Mouse (Mus musculus): ENCODE measurements around the gene Acp1.
A peak's percentile ranks its signal among the peaks of the same experiment; 100 is the strongest.

Gene Acp1

GRCm38 (mm10) chr12:30864347-30864746 is 47.0 kb downstream of the Acp1 start:
- peak; percentile 8 for DNase-seq (ENCODE audit: low spot score)

GRCm38 (mm10) chr12:30856172-30856571 is 55.2 kb downstream of the Acp1 start:
- no peak for DNase-seq (ENCODE audit: low spot score)

GRCm38 (mm10) chr12:30855442-30856159 is 55.8 kb downstream of the Acp1 start:
- no peak for DNase-seq (ENCODE audit: low spot score)

GRCm38 (mm10) chr12:30851871-30852270 is 59.5 kb downstream of the Acp1 start:
- no peak for DNase-seq (ENCODE audit: low spot score)

GRCm38 (mm10) chr12:30850902-30851301 is 60.5 kb downstream of the Acp1 start:
- peak; percentile 51 for DNase-seq (ENCODE audit: low spot score)

GRCm38 (mm10) chr12:30848521-30848920 is 62.9 kb downstream of the Acp1 start:
- DNase-seq (ENCODE audit: low spot score): no peak

All from adipocyte (in vitro differentiated cells).